Mouse (Mus musculus) adrenal gland, postnatal 36 days (tissue): ENCODE results near the gene Srp9. TPM values are rescaled to one million over a fixed set of nuclear protein-coding genes. Genes with fewer than 3 reads are reported as not detected.
"Not testable (repeated sequence)": the region's sequence is repeated elsewhere in the genome, so short reads cannot be mapped to it uniquely, and the experiment has no call there.

Source experiments
- DNase-seq, 2 experiments: peaks; one replicate each; pipeline ENCODE4 v3.0.0; 2021; ENCODE audit warnings: mixed read lengths in 1 of 2
- total RNA-seq, 2 experiments: library from RNA; stranded (reverse); gene quantifications; 2 replicates each; pipeline ENCODE4 v1.2.3; 2021

Gene Srp9
- total RNA-seq, 2 experiments from 2014 or later, result 57.1 to 72.5 TPM

DNA sequence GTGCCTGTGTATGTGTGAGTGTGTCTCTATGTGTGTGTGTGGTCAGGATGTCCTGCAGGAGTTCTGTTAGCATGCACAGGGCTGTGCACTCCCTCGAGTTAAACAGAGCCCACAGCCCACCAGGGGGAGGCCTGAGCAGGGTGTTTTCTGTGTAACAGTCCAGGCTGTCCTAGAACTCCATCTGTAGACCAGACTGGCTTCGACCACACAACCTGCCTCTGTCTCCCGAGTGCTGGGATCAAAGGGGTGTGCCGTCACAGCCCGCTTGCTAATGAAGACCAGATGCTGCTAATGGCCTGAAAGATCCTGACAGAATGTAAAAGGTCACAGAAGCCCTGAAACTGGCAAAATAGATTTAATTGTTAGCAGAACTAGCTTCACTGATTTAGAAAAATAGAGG, 21.0 kb downstream of the Srp9 start:
- no peak for DNase-seq

DNA sequence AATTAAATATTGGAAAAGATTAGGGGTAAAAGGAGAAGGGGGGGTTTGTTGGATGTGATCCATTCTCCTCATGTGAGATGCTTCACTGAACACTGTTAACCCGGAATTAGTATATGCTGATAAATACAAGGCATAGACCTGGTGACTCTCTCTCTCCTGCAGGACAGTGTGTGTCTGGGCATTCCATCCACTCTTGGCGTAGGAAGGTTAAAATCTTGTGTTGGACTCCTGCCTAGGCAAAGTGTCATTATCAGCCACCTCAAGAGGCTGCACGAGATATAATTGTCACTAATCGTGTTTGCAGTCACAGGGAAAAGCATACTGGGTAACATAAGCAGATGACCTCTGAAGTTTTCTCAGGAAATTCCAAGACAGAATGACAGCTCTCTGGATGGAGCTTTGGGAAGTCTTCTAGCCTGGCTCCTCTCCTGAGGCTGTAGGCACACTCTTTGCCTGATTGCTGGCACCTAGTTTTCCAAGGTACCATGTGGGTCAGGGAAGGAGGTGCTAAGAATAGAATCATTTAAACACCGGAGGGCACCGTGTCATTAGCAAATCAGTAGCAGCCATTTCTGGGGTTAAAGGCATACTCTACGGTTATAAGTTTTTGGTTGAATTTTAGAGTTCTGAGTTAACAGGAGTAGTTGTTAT, 24.5 kb downstream of the Srp9 start:
- no peak for DNase-seq

DNA sequence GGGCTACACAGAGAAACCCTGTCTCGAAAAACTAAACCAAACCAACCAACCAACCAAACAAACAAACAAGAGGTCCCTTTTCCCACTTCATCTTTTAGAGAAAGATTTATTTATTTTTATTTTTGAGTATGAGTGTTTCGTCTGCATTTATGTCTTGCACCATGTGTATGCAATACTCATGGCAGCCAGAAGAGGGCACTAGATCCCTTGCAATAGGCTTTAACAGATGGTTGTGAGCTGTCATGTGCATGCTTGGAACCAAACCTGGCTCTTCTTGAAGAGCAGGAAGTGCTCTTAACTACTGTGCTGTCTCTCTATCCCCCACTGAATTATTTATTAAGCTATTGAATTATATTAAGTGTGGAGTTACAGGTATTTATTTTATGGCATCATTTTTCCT, 25.4 kb downstream of the Srp9 start:
- DNase-seq, result peak in 1 of 2 experiments; percentile 7

DNA sequence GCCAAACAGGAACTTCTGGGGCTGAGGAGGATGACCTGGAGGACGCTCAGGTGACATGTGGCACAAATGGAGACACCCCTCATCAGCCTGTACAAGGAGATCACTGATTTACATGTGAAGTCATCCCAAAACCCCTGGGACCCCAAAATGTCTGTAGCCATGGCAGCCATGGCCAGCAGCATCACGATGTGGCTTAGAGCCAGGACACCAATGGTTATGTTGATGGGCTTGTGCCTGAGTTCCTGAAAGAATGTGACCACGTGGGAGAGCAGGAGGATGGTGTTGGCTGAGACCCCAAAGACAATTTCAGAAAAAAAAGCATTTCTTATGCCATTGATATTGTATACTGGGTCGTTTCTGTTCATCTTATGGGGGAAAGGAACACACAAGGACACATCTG, 33.2 kb downstream of the Srp9 start:
- no peak for DNase-seq

DNA sequence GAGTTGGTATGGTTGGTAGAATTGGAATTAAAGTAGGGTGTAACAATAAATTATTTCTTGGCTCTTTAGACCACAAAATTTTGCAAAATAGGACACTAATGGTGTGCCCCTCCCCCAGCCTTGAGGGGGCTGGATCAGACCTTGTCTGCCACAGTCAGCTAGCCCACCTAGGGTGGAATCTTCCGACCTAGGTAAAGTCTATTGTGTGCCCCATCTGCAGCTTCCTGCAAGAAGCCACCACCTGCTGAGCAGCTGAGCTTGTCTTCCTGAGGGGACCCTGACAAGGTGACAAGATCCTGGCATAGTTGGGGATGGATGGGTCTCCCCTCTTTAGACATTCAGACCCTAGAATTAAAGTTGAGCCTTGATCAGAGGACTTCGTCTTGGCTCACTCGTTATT, 35.0 kb downstream of the Srp9 start:
- no peak for DNase-seq

DNA sequence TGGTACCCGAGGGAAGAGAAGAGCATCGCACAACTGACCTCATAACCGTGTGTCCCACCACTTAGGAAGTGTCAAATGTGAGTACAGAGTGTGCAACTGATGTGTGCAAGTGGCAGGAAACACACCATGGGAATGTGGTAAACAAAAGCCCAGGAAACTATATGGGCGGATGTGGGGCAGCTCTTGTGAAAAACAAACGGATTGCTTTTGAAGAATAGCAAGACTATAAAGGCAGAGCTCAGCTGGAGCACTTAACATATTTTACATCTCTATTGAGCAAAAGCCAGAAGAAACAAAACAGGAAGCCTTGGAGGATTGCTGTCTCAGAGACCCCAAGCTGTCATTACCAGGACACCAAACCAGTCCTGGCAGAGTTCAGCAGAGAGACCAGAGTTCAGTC, 38.4 kb downstream of the Srp9 start:
- no peak for DNase-seq

DNA sequence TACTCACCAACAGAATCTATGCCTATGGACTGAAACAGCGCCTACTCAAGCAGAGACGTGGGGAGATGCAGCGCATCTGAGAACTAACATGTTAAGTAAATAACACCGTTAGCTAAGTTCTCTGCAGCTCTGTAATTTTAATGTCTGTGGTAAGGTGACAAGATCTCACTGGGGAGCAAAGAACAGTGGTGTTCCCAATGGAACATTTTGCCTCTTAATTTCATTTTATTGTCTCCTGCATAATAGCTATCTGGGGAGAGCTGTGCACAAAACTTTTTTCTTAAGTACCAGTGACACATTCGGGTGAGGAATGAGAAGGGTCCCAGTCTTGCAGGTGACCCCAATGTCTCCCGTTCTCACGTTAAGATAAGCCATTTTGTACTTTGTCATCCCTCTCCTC, 39.8 kb downstream of the Srp9 start, which contains the start of gene Vmn1r1:
Gene Vmn1r1 (minus strand): TSS at position 101 of the 400 bp plus-strand sequence.
- DNase-seq, result no peak

DNA sequence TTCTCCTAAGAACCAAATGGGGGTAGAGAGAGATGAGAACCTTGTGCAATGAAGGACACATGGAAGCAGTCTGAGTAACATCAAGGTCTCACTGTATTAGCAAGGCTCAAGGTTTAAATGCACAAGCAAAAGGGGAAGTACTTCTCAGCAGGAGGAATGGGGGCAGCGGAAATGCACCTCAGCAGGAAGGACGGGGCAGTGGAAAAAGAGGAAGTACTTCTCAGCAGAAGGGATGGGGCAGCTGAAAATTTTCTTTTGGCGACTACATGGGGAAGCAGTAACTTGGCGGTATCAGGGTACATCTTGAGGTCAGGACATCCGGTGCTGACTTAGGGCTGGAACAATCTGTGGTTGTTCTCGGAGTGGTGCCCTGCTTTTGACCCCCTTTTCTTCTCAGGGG, 45.7 kb downstream of the Srp9 start:
- not testable (repeated sequence) for DNase-seq

DNA sequence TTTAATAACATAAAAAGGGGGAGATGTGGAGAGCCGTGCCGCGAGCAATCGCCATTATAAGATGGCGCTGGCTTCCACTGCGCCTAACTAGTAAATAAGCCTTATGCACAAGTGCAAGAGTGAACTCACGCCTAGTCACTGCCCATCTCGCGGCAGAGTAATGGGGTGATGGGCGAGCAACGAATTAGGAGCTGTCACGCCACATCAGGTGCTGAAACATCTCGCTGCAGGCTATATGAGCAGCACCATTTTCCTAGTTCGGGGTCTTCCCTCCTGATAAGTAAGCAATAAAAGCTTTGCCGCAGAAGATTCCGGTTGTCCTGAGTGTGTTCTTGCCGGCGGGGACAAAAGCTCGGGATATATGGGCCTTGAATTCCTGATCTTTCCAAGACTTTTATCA, 52.4 kb downstream of the Srp9 start:
- not testable (repeated sequence) for DNase-seq

DNA sequence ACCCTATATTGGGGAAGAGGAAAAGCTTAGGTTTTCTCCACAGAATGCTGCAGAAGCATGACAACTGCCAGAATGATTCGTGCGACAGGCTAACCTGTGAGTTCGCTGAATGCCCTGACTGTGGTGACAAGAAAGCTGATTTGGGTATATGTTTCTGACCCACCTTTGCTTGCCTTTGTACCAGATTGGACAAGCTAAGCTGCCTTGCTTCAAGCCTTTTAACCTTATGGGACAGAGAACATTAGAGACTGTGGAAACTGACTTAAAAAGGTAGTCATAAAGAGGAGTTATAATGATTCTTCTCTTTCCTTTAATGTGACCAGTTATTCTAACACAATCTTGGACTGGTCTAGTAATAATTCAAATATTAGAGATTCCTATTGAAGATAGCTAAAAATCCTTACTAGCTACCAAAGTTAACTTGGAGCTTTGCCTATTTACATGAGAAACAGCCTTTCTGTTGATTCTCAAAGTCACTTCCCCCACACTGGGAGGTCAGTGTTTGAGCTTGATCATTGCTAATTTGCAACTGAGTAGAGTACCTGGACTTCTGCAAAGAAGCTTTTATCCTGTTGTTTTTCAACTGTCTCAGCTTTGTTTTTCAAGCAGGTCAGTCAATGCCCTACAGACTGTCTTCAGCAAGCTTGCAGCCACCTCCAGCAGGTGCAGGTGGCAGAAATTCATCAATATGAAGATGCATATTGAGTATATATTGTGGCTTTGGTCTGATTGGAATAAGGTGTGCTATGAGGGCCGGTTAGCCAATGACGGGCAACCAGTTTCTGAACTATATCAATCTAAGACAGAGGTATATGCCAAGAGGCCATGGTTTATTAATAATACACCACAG, 57.1 kb downstream of the Srp9 start:
- DNase-seq, result no peak

Other genes with a start within 250 kb of the Srp9 start
- gene Enah, start 104.7 kb upstream of the Srp9 start, total RNA-seq, result 10 to 100 TPM; 52.9 to 78.1 TPM
- gene Vmn1r1, start 39.7 kb downstream of the Srp9 start, total RNA-seq, result not detected
- 10 to 100 TPM; 85.6 to 95.6 TPM for gene Degs1, start 158.1 kb downstream of the Srp9 start, total RNA-seq
- 10 to 100 TPM; 34.5 to 44.1 TPM for gene Fbxo28, start 216.9 kb downstream of the Srp9 start, total RNA-seq